Mouse (Mus musculus): Measurements from ENCODE around the gene Rabl6.

DNA sequence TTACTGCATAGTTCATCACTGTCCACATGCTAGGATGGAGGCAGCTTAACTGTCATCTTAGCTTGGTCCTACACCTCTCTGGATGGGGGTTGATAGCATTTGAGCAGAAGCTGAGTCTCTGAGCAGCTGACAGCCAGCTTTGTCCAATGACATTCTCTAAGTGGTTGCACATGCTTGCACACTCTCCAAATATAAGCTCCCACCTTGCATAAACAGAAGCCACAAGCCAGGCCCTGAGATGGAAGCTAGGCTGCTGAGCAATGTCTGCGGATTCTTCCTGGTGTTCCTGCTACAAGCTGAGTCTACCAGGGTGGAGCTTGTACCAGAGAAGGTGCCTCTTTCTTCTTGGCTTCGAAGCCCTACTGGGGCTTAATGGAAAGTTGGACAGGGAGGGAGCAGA is 44.6 kb upstream of the Rabl6 start, which contains the start of gene Lcn8:
- TF ChIP-seq CTCF (conservative IDR thresholded peaks at IDR 0.05 in 1 of 2, IDR thresholded peaks at IDR 0.05 in 1 of 2; ENCODE audit: low read depth in 2 of 2, low read length in 2 of 2) (no peak), EP300 (IDR thresholded peaks at IDR 0.05; ENCODE audit: low read length) (no peak), TBP (conservative IDR thresholded peaks at IDR 0.05; ENCODE audit: low read depth, low read length) (no peak), POLR2A (IDR thresholded peaks at IDR 0.05; ENCODE audit: low read depth, low read length) (no peak), NRF1 (IDR thresholded peaks at IDR 0.05; ENCODE audit: low read depth, low read length) (no peak), RCOR1 (conservative IDR thresholded peaks at IDR 0.05; ENCODE audit: low read depth, low read length) (no peak)

Measured in CH12.LX (cell line).